Mouse (Mus musculus): Measurements from ENCODE around the gene Rhob.
A peak's percentile ranks its signal among the peaks of the same experiment; 100 is the strongest.

The Rhob gene

GRCm38 (mm10) chr12:8504131-8504530, 4.3 kb upstream of the Rhob start:
- no peak for DNase-seq (ENCODE audit: low spot score in 2 of 2)

GRCm38 (mm10) chr12:8502546-8502945, 2.7 kb upstream of the Rhob start:
- DNase-seq (ENCODE audit: low spot score in 2 of 2) = no peak

- no peak for DNase-seq (ENCODE audit: low spot score in 2 of 2)
Observed at GRCm38 (mm10) chr12:8501571-8502305, 1.9 kb upstream of the Rhob start.

- no peak for DNase-seq (ENCODE audit: low spot score in 2 of 2)
Observed at GRCm38 (mm10) chr12:8500597-8501570, 1.1 kb upstream of the Rhob start.

DNA sequence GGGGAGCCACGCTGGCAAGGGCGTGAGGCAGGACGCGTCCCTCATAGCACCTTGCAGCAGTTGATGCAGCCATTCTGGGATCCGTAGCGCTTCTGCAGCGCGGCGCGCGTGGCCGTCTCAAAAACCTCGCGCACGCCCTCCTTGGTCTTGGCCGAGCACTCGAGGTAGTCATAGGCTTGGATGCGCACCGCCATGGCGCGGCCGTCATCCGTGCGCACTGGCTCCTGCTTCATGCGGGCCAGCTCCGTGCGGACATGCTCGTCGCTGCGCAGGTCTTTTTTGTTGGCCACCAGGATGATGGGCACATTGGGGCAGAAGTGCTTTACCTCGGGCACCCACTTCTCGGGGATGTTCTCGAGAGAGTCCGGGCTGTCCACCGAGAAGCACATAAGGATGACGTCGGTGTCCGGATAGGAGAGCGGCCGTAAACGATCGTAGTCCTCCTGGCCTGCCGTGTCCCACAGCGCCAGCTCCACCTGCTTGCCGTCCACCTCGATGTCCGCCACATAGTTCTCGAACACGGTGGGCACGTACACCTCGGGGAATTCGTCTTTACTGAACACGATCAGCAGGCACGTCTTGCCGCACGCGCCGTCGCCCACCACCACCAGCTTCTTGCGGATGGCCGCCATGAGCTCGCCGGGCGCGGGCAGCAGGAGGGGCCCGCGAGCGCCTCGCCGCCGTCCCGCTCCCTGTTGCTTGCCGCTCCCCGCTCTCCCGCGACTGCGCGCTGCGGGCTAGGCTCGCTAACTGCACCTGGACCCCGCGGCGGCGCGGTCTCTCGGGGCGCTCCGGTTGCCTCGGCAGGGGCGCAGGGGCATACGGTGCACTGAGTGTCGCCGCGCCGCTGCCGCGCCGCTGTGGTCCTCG, 573 bp downstream of the Rhob start:
- DNase-seq (ENCODE audit: low spot score in 2 of 2) = peak; percentile 55 to 58

GRCm38 (mm10) chr12:8498591-8499000, 1.2 kb downstream of the Rhob start:
- peak in 1 of 2 experiments; percentile 36 for DNase-seq (ENCODE audit: low spot score in 2 of 2)

GRCm38 (mm10) chr12:8498148-8498571, 1.6 kb downstream of the Rhob start:
- no peak for DNase-seq (ENCODE audit: low spot score in 2 of 2)

- no peak for DNase-seq (ENCODE audit: low spot score in 2 of 2)
Observed at GRCm38 (mm10) chr12:8497314-8497706, 2.5 kb downstream of the Rhob start.

GRCm38 (mm10) chr12:8496679-8497313, 3.0 kb downstream of the Rhob start:
- DNase-seq (ENCODE audit: low spot score in 2 of 2) = no peak

- peak; percentile 54 to 59 for DNase-seq (ENCODE audit: low spot score in 2 of 2)
Observed at GRCm38 (mm10) chr12:8495881-8496678, 3.7 kb downstream of the Rhob start.

DNA sequence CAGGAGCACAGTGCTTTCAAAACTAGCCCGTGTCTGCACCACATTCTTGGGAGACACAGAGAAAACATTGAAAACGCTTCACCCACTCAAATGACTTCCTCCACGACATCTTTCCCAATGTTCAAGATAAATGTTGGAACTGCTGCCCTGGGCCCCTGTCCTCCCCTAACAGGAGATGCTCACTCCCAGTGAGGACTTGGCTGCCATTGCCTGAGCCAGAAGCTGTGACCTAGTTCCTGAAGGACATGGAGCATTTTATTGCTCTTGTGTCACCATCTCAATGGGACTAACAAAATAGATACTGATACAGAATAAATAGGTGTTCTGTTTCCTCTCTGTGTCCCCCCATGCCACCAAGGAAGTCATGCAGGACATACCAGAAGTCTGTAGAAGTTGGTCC, 5.1 kb downstream of the Rhob start:
- DNase-seq (ENCODE audit: low spot score in 2 of 2) = no peak

- DNase-seq (ENCODE audit: low spot score in 2 of 2) = no peak
Observed at GRCm38 (mm10) chr12:8493386-8493785, 6.4 kb downstream of the Rhob start.

DNA sequence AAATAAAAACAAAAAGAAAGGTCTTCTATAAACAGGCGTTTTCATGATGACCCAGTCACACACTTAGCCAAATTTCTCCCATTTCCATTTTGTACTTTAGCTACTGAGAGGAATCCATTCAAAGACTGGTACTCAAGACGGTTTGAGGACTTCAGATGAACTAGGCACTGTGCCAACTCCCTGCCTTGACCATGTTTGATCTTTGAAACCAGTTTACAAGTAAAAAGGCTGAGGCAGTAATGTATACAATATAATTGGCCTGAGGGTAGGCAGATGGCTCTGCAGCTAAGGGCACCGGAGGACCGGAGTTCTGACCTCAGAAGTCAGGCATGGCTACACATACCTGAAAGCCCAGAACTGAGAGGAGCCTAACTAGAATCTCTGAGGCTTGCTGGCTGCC, 10.7 kb downstream of the Rhob start:
- DNase-seq (ENCODE audit: low spot score in 2 of 2) = no peak

DNA sequence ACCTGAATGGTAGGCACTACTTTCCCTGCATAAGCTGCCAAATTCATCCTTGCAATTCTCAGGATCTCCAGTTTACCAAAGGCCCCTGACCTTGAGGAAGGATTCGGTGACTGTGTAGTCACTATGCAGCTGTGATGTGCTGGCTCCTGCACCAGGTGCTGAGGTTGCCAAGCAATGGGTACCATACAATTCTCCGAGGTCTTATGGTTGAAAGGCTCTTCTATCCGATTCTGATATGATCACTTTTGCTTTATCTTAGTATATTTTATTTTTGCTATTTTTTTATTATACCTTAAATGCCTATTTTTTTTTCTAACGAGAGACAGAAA, 11.2 kb downstream of the Rhob start:
- no peak for DNase-seq (ENCODE audit: low spot score in 2 of 2)

- no peak for DNase-seq (ENCODE audit: low spot score in 2 of 2)
Observed at GRCm38 (mm10) chr12:8487959-8488651, 11.7 kb downstream of the Rhob start.

DNA sequence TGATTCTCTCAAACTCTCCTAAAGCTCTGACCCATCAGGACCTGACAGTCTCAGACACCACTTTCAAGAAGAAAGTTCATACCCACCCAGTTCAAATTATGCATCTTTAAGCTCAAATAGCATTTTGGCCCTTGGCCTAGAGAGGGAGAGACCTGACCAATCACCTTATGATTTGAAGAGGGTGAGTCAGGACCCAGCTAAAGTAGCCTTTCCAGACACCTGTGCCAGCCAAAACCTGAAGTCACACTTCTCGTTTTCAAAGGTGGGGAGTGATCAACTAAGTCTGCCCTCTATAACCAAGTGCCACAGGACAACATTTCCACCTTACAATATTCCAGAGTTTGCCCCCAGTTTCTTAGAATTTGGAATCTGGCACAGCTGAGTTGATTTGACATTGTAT, 12.5 kb downstream of the Rhob start:
- DNase-seq (ENCODE audit: low spot score in 2 of 2) = no peak

DNA sequence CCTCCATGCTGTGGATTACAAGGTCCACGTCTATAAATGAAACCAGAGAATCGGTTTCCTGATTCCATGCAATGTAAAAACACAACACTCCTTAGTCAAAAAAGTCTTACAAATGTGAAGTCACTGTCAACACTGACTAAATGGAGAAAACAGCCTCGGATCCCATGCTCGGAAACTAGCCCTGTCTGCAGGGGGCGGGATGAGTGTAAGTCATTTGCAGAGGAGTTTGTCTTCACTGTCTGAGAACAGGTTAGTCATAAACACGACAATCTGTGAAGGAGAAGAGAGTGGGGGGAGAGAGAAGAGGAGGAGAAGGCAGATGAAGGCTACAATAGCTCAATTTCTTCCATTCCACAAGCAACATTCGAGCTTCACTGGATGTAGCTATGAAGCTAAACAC, 14.6 kb downstream of the Rhob start:
- DNase-seq (ENCODE audit: low spot score in 2 of 2) = no peak

- no peak for DNase-seq (ENCODE audit: low spot score in 2 of 2)
Observed at GRCm38 (mm10) chr12:8482169-8482568, 17.6 kb downstream of the Rhob start.

GRCm38 (mm10) chr12:8474836-8475387, 24.9 kb downstream of the Rhob start:
- no peak for DNase-seq (ENCODE audit: low spot score in 2 of 2)
